In genomic region chr17:58587946-58588345, GRCm38 (mm10) we compare ENCODE assay signal across 9 mouse cellular contexts.
A peak's percentile ranks its signal among the peaks of the same experiment; 100 is the strongest.
DNase-seq lines count a peak whose midpoint lies in the region; ATAC-seq and TF ChIP-seq lines count a peak whose summit lies in the region.
"Had no signal": no experiment of that assay in that cellular context is flagged by ENCODE, and none has a peak within 500 bp of the region (broad histone marks: within the 10 kb centered on the region; RNA-seq: fewer than 3 reads in every experiment).

No protein-coding gene starts in this region.

- no peak overlapping the region for H3K4me3 ChIP-seq in layer of hippocampus, adult 2 months
- no peak overlapping the region for H3K4me3 ChIP-seq in cortical plate, adult 2 months (ENCODE audit: insufficient read depth, low read length)
- H3K4me3 ChIP-seq: embryonic facial prominence, embryonic 13.5 days had no signal

- intact Hi-C loops in left cerebral cortex, postnatal 25 days (cut with DNase I), result loop anchor here (1.0 to 5.0 kb wide), 4 partner anchors 233 to 816 kb away; no protein-coding TSS in a partner anchor

- TF ChIP-seq POLR2A in cortical plate, adult 2 months (IDR thresholded peaks at IDR 0.05; ENCODE audit: extremely low read depth, insufficient read depth, low read length), result no peak

- peak; percentile 26 to 78 for DNase-seq in adrenal gland, adult (ENCODE audit: inconsistent age in 2 of 2, low spot score in 1 of 2)
- no peak for DNase-seq in adrenal gland, adult 18-20 months (ENCODE audit: low spot score in 2 of 2)
- DNase-seq in layer of hippocampus, adult 2 months (ENCODE audit: low spot score in 2 of 2), result peak; percentile 12 to 21
- no peak for DNase-seq in layer of hippocampus, postnatal 36 days
- peak; percentile 4 to 35 for DNase-seq in left cerebral cortex, postnatal 25 days (ENCODE audit: low spot score in 2 of 2)
- no peak for DNase-seq in spleen, adult 12 weeks (ENCODE audit: low spot score)

- ATAC-seq in inflammation-experienced regulatory T-cells, adult 6 months, result no peak

- no peak overlapping the region for H3K27ac ChIP-seq in layer of hippocampus, adult 2 months
- H3K27ac ChIP-seq in cortical plate, adult 2 months (ENCODE audit: insufficient read depth, low read length), result no peak overlapping the region
- H3K27ac ChIP-seq: embryonic facial prominence, embryonic 13.5 days had no signal

- TF ChIP-seq CTCF in layer of hippocampus, adult 2 months (conservative IDR thresholded peaks at IDR 0.05), result peak; percentile 79
- TF ChIP-seq CTCF in cortical plate, adult 2 months (IDR thresholded peaks at IDR 0.05; ENCODE audit: extremely low read depth, insufficient read depth, low read length), result peak; percentile 44

- H3K4me1 ChIP-seq in cortical plate, adult 2 months (ENCODE audit: control insufficient read depth, insufficient read depth, low read length), result no peaks in the 10 kb centered on the region
- H3K4me1 ChIP-seq: embryonic facial prominence, embryonic 13.5 days had no signal

Comparison
In these comparisons a context has a peak if more than half of its experiments do, and no peak if none do; other contexts are left out.
1. DNase-seq: peak in adrenal gland, adult (2 of 2), layer of hippocampus, adult 2 months (2 of 2) and left cerebral cortex, postnatal 25 days (2 of 2); none in adrenal gland, adult 18-20 months (0 of 2), layer of hippocampus, postnatal 36 days (0 of 2) and spleen, adult 12 weeks (single experiment).